Comparison of ENCODE assay signal across 23 mouse cellular contexts in genomic region chr16:43586859-43587429, GRCm38 (mm10).
DNase-seq lines count a peak whose midpoint lies in the region; ATAC-seq and TF ChIP-seq lines count a peak whose summit lies in the region.
"Had no signal": no experiment of that assay in that cellular context is flagged by ENCODE, and none has a peak within 500 bp of the region (broad histone marks: within the 10 kb centered on the region; RNA-seq: fewer than 3 reads in every experiment).

No protein-coding gene starts in this region.

- no peaks in the 10 kb centered on the region for H3K4me1 ChIP-seq in intestine, embryonic 16.5 days (ENCODE audit: control insufficient read depth, insufficient read depth, low read length)

- no peak overlapping the region for H3K4me2 ChIP-seq in intestine, embryonic 16.5 days (ENCODE audit: low read depth, low read length)
- H3K4me2 ChIP-seq: forebrain, embryonic 13.5 days; heart, embryonic 11.5 days; hindbrain, embryonic 14.5 days had no signal

- peak overlapping the region; percentile 60; the same call in 1 of the 2 replicates for H3K27ac ChIP-seq in layer of hippocampus, adult 2 months
- H3K27ac ChIP-seq in intestine, embryonic 16.5 days (ENCODE audit: low read length), result no peak overlapping the region
- H3K27ac ChIP-seq: forebrain, embryonic 10.5 days; forebrain, embryonic 13.5 days; hindbrain, embryonic 10.5 days; hindbrain, embryonic 14.5 days; hindbrain, postnatal 0 days had no signal

- 83% methylated on average over 4 of the region's 4 CpGs for WGBS in intestine, embryonic 16.5 days

- no peak overlapping the region for H3K9ac ChIP-seq in intestine, embryonic 16.5 days (ENCODE audit: low read depth, low read length)
- H3K9ac ChIP-seq: forebrain, embryonic 13.5 days; hindbrain, embryonic 14.5 days had no signal

- peak; percentile 60; the same call in 1 of the 2 replicates for ATAC-seq in intestine, embryonic 16.5 days
- peak; percentile 29; the same call in 1 of the 2 replicates for ATAC-seq in megakaryocyte progenitor cell, adult 5-6 weeks (replicated peaks; ENCODE audit: poor library complexity)
- ATAC-seq: forebrain, embryonic 13.5 days; forebrain, embryonic 16.5 days; hindbrain, postnatal 0 days; inflammation-experienced regulatory T-cells, adult 6 months had no signal

- H3K9me3 ChIP-seq in intestine, embryonic 16.5 days (ENCODE audit: control insufficient read depth, low read length), result no peaks in the 10 kb centered on the region
- H3K9me3 ChIP-seq: forebrain, embryonic 10.5 days; forebrain, embryonic 13.5 days; hindbrain, embryonic 10.5 days had no signal

- no peak overlapping the region for H3K4me3 ChIP-seq in layer of hippocampus, adult 2 months
- H3K4me3 ChIP-seq in intestine, embryonic 16.5 days (ENCODE audit: low read length), result no peak overlapping the region
- H3K4me3 ChIP-seq: forebrain, embryonic 10.5 days; forebrain, embryonic 13.5 days; hindbrain, embryonic 10.5 days had no signal

- TF ChIP-seq CTCF in layer of hippocampus, adult 2 months (conservative IDR thresholded peaks at IDR 0.05), result no peak

- intact Hi-C loops in left cerebral cortex, postnatal 14 days (cut with DNase I), result no loop called here

- H3K27me3 ChIP-seq in intestine, embryonic 16.5 days (replicated peaks; ENCODE audit: control insufficient read depth, insufficient read depth, low read length), result no peaks in the 10 kb centered on the region
- H3K27me3 ChIP-seq: forebrain, embryonic 13.5 days had no signal

- no peak for DNase-seq in layer of hippocampus, adult 2 months (ENCODE audit: low spot score in 2 of 2)
- DNase-seq in layer of hippocampus, postnatal 14 days (ENCODE audit: low spot score in 2 of 2), result no peak
- DNase-seq in left cerebral cortex, postnatal 14 days (ENCODE audit: low spot score in 2 of 2), result no peak
- no peak for DNase-seq in frontal cortex, postnatal 10 days (ENCODE audit: low spot score in 2 of 2)
- DNase-seq in cerebellum, postnatal 25 days, result no peak
- DNase-seq: adrenal gland, adult 2 months; adrenal gland, postnatal 25 days; B cell, adult 2 months; cerebellum, adult 11-12 months; cerebellum, adult 8-10 months; cerebellum, postnatal 10 days; gastrocnemius, postnatal 36 days; heart, postnatal 36 days had no signal

- no peaks in the 10 kb centered on the region for H3K36me3 ChIP-seq in intestine, embryonic 16.5 days (ENCODE audit: control insufficient read depth, insufficient read depth, low read length)
- H3K36me3 ChIP-seq: forebrain, embryonic 10.5 days had no signal
